Mouse (Mus musculus): ENCODE measurements at regions not wholly inside any gene's neighbourhood (a gene's known extent, or its start where the extent isn't known, plus 50 kb on each side); places are given as distances from the start of the nearest gene placed in this dataset.
A peak's percentile ranks its signal among the peaks of the same experiment; 100 is the strongest.

- peak in 1 of 2 experiments; percentile 45 for DNase-seq (ENCODE audit: low spot score in 2 of 2)
Observed at GRCm38 (mm10) chr10:98645681-98646122, 268.5 kb upstream of the Atp2b1 start.

- DNase-seq (ENCODE audit: low spot score in 2 of 2): peak in 1 of 2 experiments; percentile 54
Observed at GRCm38 (mm10) chr10:98646311-98646999, 267.8 kb upstream of the Atp2b1 start.

GRCm38 (mm10) chr10:98648710-98649245 lies 265.4 kb upstream of the Atp2b1 start:
- DNase-seq (ENCODE audit: low spot score in 2 of 2): no peak

- no peak for DNase-seq (ENCODE audit: low spot score in 2 of 2)
Observed at GRCm38 (mm10) chr10:98650533-98650932, 263.7 kb upstream of the Atp2b1 start.

- no peak for DNase-seq (ENCODE audit: low spot score in 2 of 2)
Observed at GRCm38 (mm10) chr10:98651127-98651526, 263.1 kb upstream of the Atp2b1 start.

GRCm38 (mm10) chr10:98651599-98651998 lies 262.6 kb upstream of the Atp2b1 start:
- no peak for DNase-seq (ENCODE audit: low spot score in 2 of 2)

- no peak for DNase-seq (ENCODE audit: low spot score in 2 of 2)
Observed at GRCm38 (mm10) chr10:98652084-98652483, 262.1 kb upstream of the Atp2b1 start.

- no peak for DNase-seq (ENCODE audit: low spot score in 2 of 2)
Observed at GRCm38 (mm10) chr10:98660747-98661146, 253.5 kb upstream of the Atp2b1 start.

- DNase-seq (ENCODE audit: low spot score in 2 of 2): no peak
Observed at GRCm38 (mm10) chr10:98665936-98666505, 248.2 kb upstream of the Atp2b1 start.

GRCm38 (mm10) chr10:98667728-98668127 lies 246.5 kb upstream of the Atp2b1 start:
- DNase-seq (ENCODE audit: low spot score in 2 of 2): no peak

GRCm38 (mm10) chr10:98674131-98674530 lies 240.1 kb upstream of the Atp2b1 start:
- DNase-seq (ENCODE audit: low spot score in 2 of 2): no peak

GRCm38 (mm10) chr10:98676907-98677306 lies 237.3 kb upstream of the Atp2b1 start:
- no peak for DNase-seq (ENCODE audit: low spot score in 2 of 2)

GRCm38 (mm10) chr10:98678234-98678633 lies 236.0 kb upstream of the Atp2b1 start:
- DNase-seq (ENCODE audit: low spot score in 2 of 2): no peak

- no peak for DNase-seq (ENCODE audit: low spot score in 2 of 2)
Observed at GRCm38 (mm10) chr10:98682436-98682835, 231.8 kb upstream of the Atp2b1 start.

- no peak for DNase-seq (ENCODE audit: low spot score in 2 of 2)
Observed at GRCm38 (mm10) chr10:98684195-98684594, 230.0 kb upstream of the Atp2b1 start.

- no peak for DNase-seq (ENCODE audit: low spot score in 2 of 2)
Observed at GRCm38 (mm10) chr10:98684707-98685106, 229.5 kb upstream of the Atp2b1 start.

GRCm38 (mm10) chr10:98685739-98686138 lies 228.5 kb upstream of the Atp2b1 start:
- DNase-seq (ENCODE audit: low spot score in 2 of 2): no peak

- DNase-seq (ENCODE audit: low spot score in 2 of 2): no peak
Observed at GRCm38 (mm10) chr10:98686370-98686769, 227.8 kb upstream of the Atp2b1 start.

GRCm38 (mm10) chr10:98691816-98692215 lies 222.4 kb upstream of the Atp2b1 start:
- DNase-seq (ENCODE audit: low spot score in 2 of 2): no peak

- no peak for DNase-seq (ENCODE audit: low spot score in 2 of 2)
Observed at GRCm38 (mm10) chr10:98694690-98695370, 219.4 kb upstream of the Atp2b1 start.

- no peak for DNase-seq (ENCODE audit: low spot score in 2 of 2)
Observed at GRCm38 (mm10) chr10:98695371-98695725, 218.9 kb upstream of the Atp2b1 start.

- DNase-seq (ENCODE audit: low spot score in 2 of 2): no peak
Observed at GRCm38 (mm10) chr10:98697866-98698265, 216.3 kb upstream of the Atp2b1 start.

All from layer of hippocampus, adult 18-20 months (tissue).